Mouse (Mus musculus) retina, adult 2 months (tissue): ENCODE results near the gene Qsox2.
A peak's percentile ranks its signal among the peaks of the same experiment; 100 is the strongest.

Experiments
- DNase-seq: peaks from one replicate; pipeline ENCODE4 v3.0.0-alpha.2; 2012; ENCODE audit warnings: low read depth, low spot score

Gene Qsox2

DNA sequence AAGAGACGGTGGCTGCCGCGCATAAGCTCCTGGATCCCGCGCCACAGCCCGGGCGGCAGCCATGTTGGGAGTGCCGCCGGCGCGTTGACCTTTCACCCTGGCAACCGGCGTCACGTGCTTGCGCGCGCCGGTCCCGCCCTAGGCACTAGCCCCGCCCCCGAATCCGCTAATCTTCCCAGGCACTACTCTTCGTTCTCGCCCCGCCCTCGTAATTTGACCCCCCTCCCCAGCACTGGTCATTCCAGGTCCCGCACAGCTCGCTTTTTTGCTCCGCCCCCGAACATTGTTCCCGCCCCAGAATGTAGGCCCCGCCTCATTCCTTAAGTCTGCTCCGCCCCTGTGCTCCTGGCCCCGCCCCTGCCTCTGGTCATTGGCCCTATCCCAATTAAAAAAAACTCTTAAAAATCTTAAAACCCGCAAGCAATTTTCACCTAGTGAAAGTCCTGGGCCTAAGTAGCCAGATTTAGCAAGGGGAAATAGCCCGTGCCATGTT, at the start of gene Qsox2:
Gene Qsox2 (minus strand): TSS at position 236 of the 493 bp plus-strand sequence.
- DNase-seq, result peak; percentile 92

DNA sequence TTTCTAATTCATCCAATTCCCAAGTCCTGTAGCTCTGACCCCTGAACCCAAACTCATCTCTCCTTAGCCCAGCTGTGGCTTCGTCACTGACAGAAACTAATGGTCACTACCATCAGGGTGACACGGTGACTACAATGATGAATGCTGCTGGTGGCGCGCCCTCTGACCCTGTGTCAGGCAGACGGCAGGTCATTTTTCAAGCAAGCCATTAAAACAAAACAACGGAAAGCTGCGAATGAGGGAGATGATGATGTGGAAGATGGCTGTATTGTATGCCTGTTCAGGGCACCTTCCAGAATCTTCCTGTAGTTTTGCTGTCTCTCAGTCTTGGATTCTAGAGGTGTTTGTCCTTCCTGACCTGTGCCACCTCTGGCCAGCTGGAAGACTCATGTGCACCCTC, 49.1 kb upstream of the Qsox2 start:
- DNase-seq, result no peak

GRCm38 (mm10) chr2:26285804-26286203, 48.5 kb upstream of the Qsox2 start:
- no peak for DNase-seq

- no peak for DNase-seq
Measured at GRCm38 (mm10) chr2:26280594-26280993, 43.3 kb upstream of the Qsox2 start.

DNA sequence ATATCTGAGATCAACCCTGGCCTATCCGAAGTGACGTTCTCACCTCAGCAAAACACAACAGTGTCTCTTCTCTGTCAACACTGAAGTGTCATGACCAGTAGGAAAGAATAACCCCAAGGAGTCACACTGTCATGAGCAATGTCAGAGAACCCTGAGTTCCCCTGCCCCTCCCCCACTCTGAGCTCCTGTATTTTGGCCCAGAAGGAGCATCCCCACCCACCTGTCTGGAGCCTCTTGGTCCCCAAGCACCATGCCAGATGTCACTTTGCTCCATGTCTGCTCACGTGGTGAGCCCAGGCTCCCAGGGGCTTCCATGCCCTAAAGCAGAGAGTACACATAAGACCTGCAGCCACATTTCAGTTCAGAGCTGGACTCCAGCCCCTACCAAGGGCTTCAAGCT, 42.4 kb upstream of the Qsox2 start:
- no peak for DNase-seq

- DNase-seq, result peak; percentile 41
Measured at GRCm38 (mm10) chr2:26273611-26274010, 36.3 kb upstream of the Qsox2 start.

DNA sequence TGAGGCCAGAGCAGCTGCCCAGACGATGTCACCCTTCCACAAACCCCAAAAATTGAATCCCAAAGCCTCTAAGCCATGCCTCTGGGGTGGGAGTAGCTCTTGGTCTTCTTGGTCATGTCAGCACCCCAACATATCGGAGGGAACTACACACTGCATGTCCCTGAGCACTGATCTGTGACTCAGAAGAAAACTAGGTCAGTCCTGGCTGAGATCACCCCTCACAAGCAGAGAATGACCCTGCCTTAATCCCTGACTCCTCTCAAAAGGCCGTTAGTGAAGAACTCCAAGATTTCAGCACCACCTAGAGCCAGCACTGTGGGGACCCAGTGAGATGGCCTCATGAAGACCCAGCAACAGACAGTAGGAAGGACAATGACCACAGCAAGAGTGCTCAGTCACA, 30.9 kb upstream of the Qsox2 start:
- no peak for DNase-seq

DNA sequence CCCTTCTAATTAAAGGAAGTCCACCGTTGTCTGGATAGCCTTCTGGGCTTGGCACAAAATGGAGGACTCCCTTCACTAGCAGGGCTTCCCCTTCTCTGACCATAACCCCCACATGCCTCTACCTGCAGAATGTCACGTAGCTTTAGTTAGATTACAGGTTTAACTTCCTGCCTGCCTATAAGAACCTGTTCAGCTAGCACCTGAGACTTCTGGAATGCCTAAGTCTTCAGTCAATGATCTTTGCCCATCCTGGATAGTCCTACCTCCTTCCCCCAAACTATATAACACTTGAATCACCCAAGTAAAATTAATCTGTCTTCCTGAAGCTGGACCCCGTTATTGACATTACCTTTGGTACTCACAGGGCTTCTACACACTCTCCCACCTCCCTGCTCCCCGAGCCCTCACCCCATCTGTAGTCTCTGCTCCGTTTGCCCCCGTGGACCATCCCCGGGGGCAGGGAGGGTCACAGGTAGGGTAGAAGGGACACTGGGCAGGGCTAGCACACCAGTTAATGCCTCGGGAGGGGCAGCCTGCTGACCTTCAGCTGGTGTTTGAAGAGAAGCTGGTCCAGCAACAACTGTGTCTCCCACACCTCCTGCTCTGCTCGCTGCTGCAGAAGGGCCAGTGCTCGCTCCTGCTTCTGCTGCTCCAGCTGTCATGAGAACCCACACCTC, 28.9 kb upstream of the Qsox2 start:
- no peak for DNase-seq

DNA sequence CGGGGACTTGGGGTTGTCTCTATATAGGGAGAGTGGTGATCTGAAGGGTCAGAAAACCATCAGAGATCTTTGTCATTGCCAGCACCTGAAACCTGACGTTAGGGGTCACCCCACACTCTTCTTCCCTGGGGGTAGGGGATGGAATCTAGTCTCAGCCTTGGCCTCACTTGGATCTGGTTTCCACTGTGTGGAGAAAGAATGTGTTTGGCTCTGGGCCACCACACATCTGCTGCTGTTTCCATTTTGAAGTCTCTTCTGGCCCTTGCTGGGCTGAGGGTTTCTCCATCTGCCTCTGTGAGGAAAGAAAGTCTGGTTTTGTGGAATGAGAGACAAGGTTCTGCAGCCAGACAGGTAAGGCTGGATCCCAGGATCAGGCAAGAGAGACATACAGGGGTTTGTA, 27.8 kb upstream of the Qsox2 start:
- DNase-seq, result no peak

DNA sequence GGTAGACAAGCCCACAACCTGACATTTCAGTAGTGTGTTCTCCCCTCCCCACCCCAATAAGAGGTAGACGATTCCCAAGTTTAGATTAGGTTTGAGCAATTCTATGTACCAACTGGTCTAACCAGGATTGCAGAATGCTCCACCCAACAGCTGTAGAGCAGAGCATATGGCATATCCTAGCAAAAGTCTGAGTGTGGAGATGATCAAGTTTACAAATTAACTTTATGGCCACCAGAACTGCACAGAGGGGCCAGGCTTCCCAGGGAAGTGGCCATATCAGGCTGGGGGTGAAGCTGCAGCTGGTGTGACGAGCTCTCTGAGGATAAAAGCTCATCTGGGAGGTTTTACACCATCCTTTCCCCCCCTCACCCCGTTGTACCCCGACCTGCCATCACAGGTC, 27.3 kb upstream of the Qsox2 start:
- DNase-seq, result no peak

GRCm38 (mm10) chr2:26257315-26258096, 20.2 kb upstream of the Qsox2 start:
- DNase-seq, result no peak

- no peak for DNase-seq
Measured at GRCm38 (mm10) chr2:26254816-26255215, 17.5 kb upstream of the Qsox2 start.

- DNase-seq, result no peak
Measured at GRCm38 (mm10) chr2:26252514-26253206, 15.3 kb upstream of the Qsox2 start.

GRCm38 (mm10) chr2:26247531-26247930, 10.2 kb upstream of the Qsox2 start:
- DNase-seq, result no peak

- no peak for DNase-seq
Measured at GRCm38 (mm10) chr2:26240841-26241240, 3.5 kb upstream of the Qsox2 start.

GRCm38 (mm10) chr2:26240330-26240729, 3.0 kb upstream of the Qsox2 start:
- no peak for DNase-seq

- no peak for DNase-seq
Measured at GRCm38 (mm10) chr2:26236681-26237289, 540 bp downstream of the Qsox2 start.

- DNase-seq, result no peak
Measured at GRCm38 (mm10) chr2:26234771-26235170, 2.6 kb downstream of the Qsox2 start.

DNA sequence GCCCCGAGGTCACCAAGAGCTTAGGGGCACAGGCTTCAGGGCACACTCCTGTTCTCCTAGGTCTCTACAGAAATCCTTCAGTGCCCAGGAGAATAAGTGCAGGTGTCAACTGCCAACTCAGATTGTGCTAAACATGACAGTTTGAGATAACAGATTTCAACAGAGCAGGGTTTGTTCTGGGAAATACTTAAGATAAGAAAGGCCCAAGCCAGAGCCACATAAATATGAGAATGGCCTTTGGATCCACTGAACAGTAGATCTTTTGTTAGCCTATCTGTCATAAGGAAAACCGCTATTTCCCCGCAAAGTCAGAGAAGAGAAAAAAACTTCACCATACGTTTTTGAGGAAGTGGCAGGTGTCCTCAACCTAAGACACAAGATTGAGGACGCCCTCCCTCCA, 3.1 kb downstream of the Qsox2 start:
- no peak for DNase-seq

- DNase-seq, result no peak
Measured at GRCm38 (mm10) chr2:26231366-26231765, 6.0 kb downstream of the Qsox2 start.

DNA sequence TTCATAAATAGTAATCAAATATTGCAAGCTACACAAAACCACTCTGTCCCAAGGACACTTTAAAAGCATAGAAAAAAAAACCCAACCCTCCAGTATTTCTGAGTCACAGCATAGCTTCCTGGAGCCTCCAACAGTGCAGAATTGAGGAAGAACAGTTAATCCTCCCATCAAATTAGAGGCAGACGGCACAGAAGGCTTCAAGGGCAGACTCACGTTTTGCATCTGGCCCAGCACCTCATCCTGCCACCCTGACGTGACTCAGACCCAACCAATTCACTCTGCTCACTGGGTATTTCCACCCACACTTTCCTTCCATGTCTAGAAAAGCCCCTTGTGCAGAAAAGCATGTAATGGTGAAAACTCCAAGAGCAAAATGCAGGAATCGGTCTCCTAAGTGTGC, 7.1 kb downstream of the Qsox2 start:
- DNase-seq, result no peak

DNA sequence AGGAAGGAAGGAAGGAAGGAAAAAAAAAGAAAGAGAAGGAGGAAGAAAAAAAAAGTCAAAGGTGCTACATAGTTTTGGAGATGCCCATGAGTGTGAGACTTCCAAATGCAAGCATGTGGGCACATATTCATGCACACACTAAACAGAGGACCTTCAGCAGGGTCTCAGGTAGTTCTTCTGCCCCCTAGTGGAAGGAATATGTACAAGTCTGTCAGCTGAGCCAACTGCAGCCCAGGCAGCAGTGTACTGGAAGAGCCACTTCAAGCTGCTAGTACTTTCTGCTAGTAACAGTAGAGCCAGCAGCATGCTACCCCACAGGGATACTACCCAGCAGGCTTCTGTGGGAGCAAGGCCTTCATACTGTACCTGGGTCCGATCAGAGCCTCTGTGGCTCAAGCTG, 9.5 kb downstream of the Qsox2 start:
- no peak for DNase-seq
